Mouse (Mus musculus) effector memory CD4-positive, alpha-beta T cell, adult 7 months (primary cell): ENCODE results near the gene Vegfa. TPM values are rescaled to one million over a fixed set of nuclear protein-coding genes. Genes with fewer than 3 reads are reported as not detected.

Source experiments
- polyA plus RNA-seq: library from polyadenylated mRNA; unstranded; fragments of 100-300 nt; shearing (Covaris generic); gene quantifications from one replicate; pipeline ENCODE4 v1.2.1, GENCODE M21; 2017

Gene Vegfa
- 2.8 TPM for polyA plus RNA-seq

DNA sequence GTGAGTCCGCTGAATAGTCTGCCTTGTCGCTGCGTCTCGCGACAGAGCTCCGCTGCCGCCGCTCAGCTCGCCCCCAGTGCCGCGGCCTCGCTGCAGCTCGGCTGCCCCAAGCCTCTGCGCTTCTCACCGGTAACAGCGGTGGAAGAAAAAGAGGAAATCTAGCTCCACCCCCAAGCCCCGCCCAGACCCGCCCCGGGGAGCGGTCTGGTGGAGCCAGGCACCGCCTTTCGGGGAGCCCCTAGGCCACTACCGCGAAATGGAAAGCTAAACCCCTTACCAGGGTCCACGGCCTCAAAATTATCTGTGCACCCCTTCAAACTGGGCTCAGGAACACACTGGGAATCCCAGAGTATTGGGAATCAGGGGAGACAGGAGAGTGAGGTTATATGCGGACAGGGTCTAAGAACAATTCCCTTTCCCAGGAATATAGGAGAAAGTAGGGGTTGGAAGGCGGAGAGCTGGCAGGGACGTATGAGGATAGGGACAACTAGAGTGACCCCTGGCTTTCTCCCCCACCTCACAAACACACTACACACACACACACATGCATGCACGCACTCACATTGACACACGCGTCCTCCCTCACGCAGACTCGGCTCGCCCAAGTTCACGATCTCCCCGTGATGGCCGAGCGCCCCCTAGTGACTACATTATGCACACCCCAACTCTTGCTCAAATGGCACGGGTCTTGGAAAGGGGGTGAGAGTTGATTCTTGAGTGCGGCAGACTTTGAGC, at the start of gene Vegfa:
TSS of gene Vegfa (minus strand) at position 113 of the 735 bp plus-strand sequence.

Other genes with a start within 250 kb of the Vegfa start
- gene Mrps18a, start 78.6 kb upstream of the Vegfa start, polyA plus RNA-seq, result 75.2 TPM
- gene Rsph9, start 111.8 kb upstream of the Vegfa start, polyA plus RNA-seq, result 1.0 TPM
- gene Mad2l1bp, start 121.2 kb upstream of the Vegfa start, polyA plus RNA-seq, result 35.9 TPM
- 62.6 TPM for gene Gtpbp2, start 128.7 kb upstream of the Vegfa start, polyA plus RNA-seq
- gene Polh, start 170.3 kb upstream of the Vegfa start, polyA plus RNA-seq, result 3.1 TPM
- gene Xpo5, start 170.4 kb upstream of the Vegfa start, polyA plus RNA-seq, result 23.4 TPM
- gene Polr1c, start 215.7 kb upstream of the Vegfa start, polyA plus RNA-seq, result 69.3 TPM
- 150 TPM for gene Yipf3, start 215.7 kb upstream of the Vegfa start, polyA plus RNA-seq
- gene Lrrc73, start 221.2 kb upstream of the Vegfa start, polyA plus RNA-seq, result not detected